Mouse (Mus musculus) lung, postnatal 0 days (tissue): Measurements from ENCODE around the gene Ly6g6c.

Experiments
- CTCF ChIP-seq: IDR thresholded peaks from 2 replicates; pipeline ENCODE4 v1.5.1; 2016; ENCODE audit warnings: antibody characterized with exemption, mild to moderate bottlenecking
- EP300 ChIP-seq: IDR thresholded peaks from 2 replicates; pipeline ENCODE4 v1.6.1; 2016; ENCODE audit warnings: antibody characterized with exemption, mild to moderate bottlenecking, control low read depth

- TF ChIP-seq CTCF (peak; percentile 79), EP300 (no peak)
Measured at GRCm38 (mm10) chr17:35058911-35059892, 6.0 kb upstream of the Ly6g6c start, which contains the start of gene Ddah2.
